Mouse (Mus musculus): Measurements from ENCODE around the gene Wnt2. TPM values are rescaled to one million over a fixed set of nuclear protein-coding genes. Genes with fewer than 3 reads are reported as not detected.

Gene Wnt2
- polyA plus RNA-seq, 1 experiment = 0.70 TPM

- Histone ChIP-seq H3K27ac (ENCODE audit: control insufficient read depth, insufficient read depth, low read length) (no peak overlapping the region), H3K4me1 (replicated peaks; ENCODE audit: control insufficient read depth, insufficient read depth, low read length) (no peaks in the 10 kb centered on the region), H3K36me3 (ENCODE audit: control insufficient read depth, insufficient read depth, low read length) (no peaks in the 10 kb centered on the region), H3K27me3 (ENCODE audit: control insufficient read depth, insufficient read depth, low read length) (no peaks in the 10 kb centered on the region), H3K4me3 (ENCODE audit: control insufficient read depth, insufficient read depth, low read length) (no peak overlapping the region)
- 81% methylated on average over 7 of the region's 7 CpGs for WGBS
- no peak for TF ChIP-seq CTCF (IDR thresholded peaks at IDR 0.05; ENCODE audit: borderline replicate concordance, control insufficient read depth, extremely low read depth, insufficient read depth, low read length, poor library complexity)
- TF ChIP-seq POLR2A (IDR thresholded peaks at IDR 0.05; ENCODE audit: control insufficient read depth, extremely low read depth, insufficient read depth, low read length, poor library complexity) = no peak
- DNase-seq = no peak
Observed at GRCm38 (mm10) chr6:18013346-18013745, 17.0 kb downstream of the Wnt2 start.

- no peaks in the 10 kb centered on the region for H3K4me1 ChIP-seq (replicated peaks; ENCODE audit: control insufficient read depth, insufficient read depth, low read length)
- no peak overlapping the region for H3K4me3 ChIP-seq (ENCODE audit: control insufficient read depth, insufficient read depth, low read length)
- no peaks in the 10 kb centered on the region for H3K36me3 ChIP-seq (ENCODE audit: control insufficient read depth, insufficient read depth, low read length)
- H3K27ac ChIP-seq (ENCODE audit: control insufficient read depth, insufficient read depth, low read length) = no peak overlapping the region
- TF ChIP-seq CTCF (IDR thresholded peaks at IDR 0.05; ENCODE audit: borderline replicate concordance, control insufficient read depth, extremely low read depth, insufficient read depth, low read length, poor library complexity) = no peak
- TF ChIP-seq POLR2A (IDR thresholded peaks at IDR 0.05; ENCODE audit: control insufficient read depth, extremely low read depth, insufficient read depth, low read length, poor library complexity) = no peak
- DNase-seq = no peak
- WGBS = 84% methylated on average over 3 of the region's 3 CpGs
- H3K27me3 ChIP-seq (ENCODE audit: control insufficient read depth, insufficient read depth, low read length) = no peaks in the 10 kb centered on the region
Observed at GRCm38 (mm10) chr6:18007356-18007755, 23.0 kb downstream of the Wnt2 start.

GRCm38 (mm10) chr6:18002065-18002464, 28.3 kb downstream of the Wnt2 start:
- Histone ChIP-seq H3K4me1 (replicated peaks; ENCODE audit: control insufficient read depth, insufficient read depth, low read length) (no peaks in the 10 kb centered on the region), H3K36me3 (ENCODE audit: control insufficient read depth, insufficient read depth, low read length) (no peaks in the 10 kb centered on the region), H3K27me3 (ENCODE audit: control insufficient read depth, insufficient read depth, low read length) (no peaks in the 10 kb centered on the region), H3K4me3 (ENCODE audit: control insufficient read depth, insufficient read depth, low read length) (no peak overlapping the region), H3K27ac (ENCODE audit: control insufficient read depth, insufficient read depth, low read length) (no peak overlapping the region)
- no peak for DNase-seq
- WGBS = 95% methylated on average over 6 of the region's 6 CpGs
- TF ChIP-seq CTCF (IDR thresholded peaks at IDR 0.05; ENCODE audit: borderline replicate concordance, control insufficient read depth, extremely low read depth, insufficient read depth, low read length, poor library complexity) = no peak
- TF ChIP-seq POLR2A (IDR thresholded peaks at IDR 0.05; ENCODE audit: control insufficient read depth, extremely low read depth, insufficient read depth, low read length, poor library complexity) = no peak

- no peak for DNase-seq
- TF ChIP-seq CTCF (IDR thresholded peaks at IDR 0.05; ENCODE audit: borderline replicate concordance, control insufficient read depth, extremely low read depth, insufficient read depth, low read length, poor library complexity) = no peak
- WGBS = 85% methylated on average over 4 of the region's 4 CpGs
Observed at GRCm38 (mm10) chr6:17998497-17998896, 31.9 kb downstream of the Wnt2 start.

GRCm38 (mm10) chr6:17994956-17995790, 35.2 kb downstream of the Wnt2 start:
- Histone ChIP-seq H3K4me3 (ENCODE audit: control insufficient read depth, insufficient read depth, low read length) (no peak overlapping the region), H3K27ac (ENCODE audit: control insufficient read depth, insufficient read depth, low read length) (no peak overlapping the region), H3K27me3 (ENCODE audit: control insufficient read depth, insufficient read depth, low read length) (no peaks in the 10 kb centered on the region), H3K4me1 (replicated peaks; ENCODE audit: control insufficient read depth, insufficient read depth, low read length) (no peaks in the 10 kb centered on the region), H3K36me3 (ENCODE audit: control insufficient read depth, insufficient read depth, low read length) (no peaks in the 10 kb centered on the region)
- TF ChIP-seq CTCF (IDR thresholded peaks at IDR 0.05; ENCODE audit: borderline replicate concordance, control insufficient read depth, extremely low read depth, insufficient read depth, low read length, poor library complexity) = no peak
- TF ChIP-seq POLR2A (IDR thresholded peaks at IDR 0.05; ENCODE audit: control insufficient read depth, extremely low read depth, insufficient read depth, low read length, poor library complexity) = no peak
- 95% methylated on average over 6 of the region's 6 CpGs for WGBS
- DNase-seq = no peak

More at GRCm38 (mm10) chr6:17998497-17998896, 31.9 kb downstream of the Wnt2 start:
- H3K27ac ChIP-seq (ENCODE audit: control insufficient read depth, insufficient read depth, low read length) = no peak overlapping the region
- H3K4me3 ChIP-seq (ENCODE audit: control insufficient read depth, insufficient read depth, low read length) = no peak overlapping the region
- no peaks in the 10 kb centered on the region for H3K4me1 ChIP-seq (replicated peaks; ENCODE audit: control insufficient read depth, insufficient read depth, low read length)
- no peaks in the 10 kb centered on the region for H3K36me3 ChIP-seq (ENCODE audit: control insufficient read depth, insufficient read depth, low read length)
- H3K27me3 ChIP-seq (ENCODE audit: control insufficient read depth, insufficient read depth, low read length) = no peaks in the 10 kb centered on the region

GRCm38 (mm10) chr6:17991625-17992024, 38.8 kb downstream of the Wnt2 start:
- TF ChIP-seq CTCF (IDR thresholded peaks at IDR 0.05; ENCODE audit: borderline replicate concordance, control insufficient read depth, extremely low read depth, insufficient read depth, low read length, poor library complexity) (no peak), POLR2A (IDR thresholded peaks at IDR 0.05; ENCODE audit: control insufficient read depth, extremely low read depth, insufficient read depth, low read length, poor library complexity) (no peak)
- WGBS = 71% methylated on average over 7 of the region's 7 CpGs
- H3K27ac ChIP-seq (ENCODE audit: control insufficient read depth, insufficient read depth, low read length) = no peak overlapping the region
- H3K4me3 ChIP-seq (ENCODE audit: control insufficient read depth, insufficient read depth, low read length) = no peak overlapping the region
- DNase-seq = no peak
- H3K36me3 ChIP-seq (ENCODE audit: control insufficient read depth, insufficient read depth, low read length) = no peaks in the 10 kb centered on the region
- no peaks in the 10 kb centered on the region for H3K4me1 ChIP-seq (replicated peaks; ENCODE audit: control insufficient read depth, insufficient read depth, low read length)
- no peaks in the 10 kb centered on the region for H3K27me3 ChIP-seq (ENCODE audit: control insufficient read depth, insufficient read depth, low read length)

All from thymus, adult 2 months (tissue).